Mouse (Mus musculus) spleen, adult 2 months (tissue): ENCODE measurements around the gene Chmp6.

ENCODE experiments used
- CTCF ChIP-seq: fragments of 200-500 bp; IDR thresholded peaks from 2 replicates; pipeline ENCODE4 v1.5.1; 2011; ENCODE audit warnings: mild to moderate bottlenecking, inconsistent platforms; ENCODE audit not compliant: insufficient read depth, insufficient read length, insufficient replicate concordance; ENCODE audit errors: extremely low read depth
- POLR2A ChIP-seq: fragments of 200-500 bp; IDR thresholded peaks from 2 replicates; pipeline ENCODE4 v1.6.1; 2011; ENCODE audit warnings: low read depth, low read length, inconsistent platforms

GRCm38 (mm10) chr11:119935457-119935856 is 22.2 kb downstream of the Chmp6 start:
- TF ChIP-seq CTCF = peak; percentile 71; the same call in 1 of the 2 replicates
- TF ChIP-seq POLR2A = no peak
